Mouse (Mus musculus) hindbrain, embryonic 12.5 days (tissue): ENCODE measurements at regions not wholly inside any gene's neighbourhood (a gene's known extent, or its start where the extent isn't known, plus 50 kb on each side); places are given as distances from the start of the nearest gene placed in this dataset.
"Not testable (repeated sequence)": the region's sequence is repeated elsewhere in the genome, so short reads cannot be mapped to it uniquely, and the experiment has no call there.

ENCODE experiments used
- ATAC-seq: fragments of 200-750 bp; cut with Nextera tagmentation; 2 replicates; pipeline ENCODE4 v1.8.0; 2017; ENCODE audit warnings: moderate TSS enrichment; ENCODE audit not compliant: low FRiP score
- H3K27ac ChIP-seq: fragments of 300-500 bp; sonication (generic); 2 replicates; pipeline ENCODE4 v1.5.1; 2016; ENCODE audit warnings: mild to moderate bottlenecking
- H3K27me3 ChIP-seq: fragments of 300-500 bp; sonication (generic); 2 replicates; pipeline ENCODE4 v1.6.1; 2016; ENCODE audit warnings: mild to moderate bottlenecking
- H3K36me3 ChIP-seq: fragments of 300-500 bp; sonication (generic); 2 replicates; pipeline ENCODE4 v1.6.1; 2016; ENCODE audit warnings: mild to moderate bottlenecking
- H3K4me1 ChIP-seq: fragments of 300-500 bp; sonication (generic); 2 replicates; pipeline ENCODE4 v1.6.1; 2016
- H3K4me2 ChIP-seq: fragments of 300-500 bp; sonication (generic); replicated peaks from 2 replicates; pipeline ENCODE4 v1.6.1; 2016; ENCODE audit warnings: mild to moderate bottlenecking
- H3K4me3 ChIP-seq: fragments of 300-500 bp; sonication (generic); 2 replicates; pipeline ENCODE4 v1.5.1; 2016; ENCODE audit warnings: mild to moderate bottlenecking
- H3K9ac ChIP-seq: fragments of 300-500 bp; sonication (generic); 2 replicates; pipeline ENCODE4 v1.6.1; 2016; ENCODE audit warnings: mild to moderate bottlenecking, moderate library complexity
- H3K9me3 ChIP-seq: fragments of 300-500 bp; sonication (generic); replicated peaks from 2 replicates; pipeline ENCODE4 v1.6.1; 2016; ENCODE audit warnings: mild to moderate bottlenecking
- whole genome bisulfite sequencing: fragments of 180-500 bp; shearing (Covaris S2); methylation state at CpG from one replicate; pipeline ENCODE4 v1.1.7; 2016; 5-methylcytosine and 5-hydroxymethylcytosine counted together

DNA sequence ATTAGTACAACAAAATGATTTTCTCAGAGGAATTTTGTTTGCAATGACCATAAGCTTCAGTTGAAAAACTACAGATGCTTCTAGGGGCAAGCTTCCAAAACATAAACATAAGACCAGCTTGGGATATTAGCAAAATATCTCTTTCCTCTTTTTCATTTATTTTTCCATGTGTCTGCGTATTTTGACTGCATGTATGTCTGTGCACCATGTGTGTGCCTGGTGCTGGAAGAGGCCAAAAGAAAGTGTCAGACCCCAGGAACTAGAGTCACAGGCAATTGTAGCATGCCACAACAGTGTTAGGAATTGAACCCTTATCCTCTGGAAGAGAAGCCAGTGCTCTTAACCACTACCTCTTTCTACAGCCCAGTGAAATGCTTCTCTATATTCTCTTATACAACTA is 133.0 kb upstream of the Tet2 start:
- 75% methylated on average over 1 of the region's 1 CpGs for WGBS
- no peak overlapping the region for H3K27ac ChIP-seq
- no peaks in the 10 kb centered on the region for H3K9me3 ChIP-seq
- no peak overlapping the region for H3K4me2 ChIP-seq
- ATAC-seq, result no peak
- no peaks in the 10 kb centered on the region for H3K36me3 ChIP-seq
- no peak overlapping the region for H3K4me3 ChIP-seq
- H3K27me3 ChIP-seq, result no peaks in the 10 kb centered on the region
- H3K9ac ChIP-seq, result no peak overlapping the region
- H3K4me1 ChIP-seq, result no peaks in the 10 kb centered on the region

DNA sequence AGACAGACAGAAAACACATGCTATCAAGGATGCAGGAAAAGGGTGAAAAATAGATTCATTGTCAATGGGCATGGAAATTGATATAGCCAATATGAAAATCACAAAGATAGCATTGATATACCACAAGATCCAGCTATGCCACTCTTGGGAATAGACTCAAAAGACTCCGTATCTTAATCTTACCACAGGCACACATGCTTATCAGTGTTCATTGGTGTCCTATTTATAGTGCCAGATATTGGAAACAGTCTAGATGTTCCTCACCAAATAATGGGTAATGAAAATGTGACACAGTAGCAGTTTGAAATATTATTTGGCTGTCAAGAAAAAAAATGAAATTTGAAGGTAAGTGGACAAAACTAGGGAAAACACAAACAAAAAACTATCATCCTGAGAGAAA is 135.0 kb upstream of the Tet2 start:
- no peak overlapping the region for H3K4me3 ChIP-seq
- no peaks in the 10 kb centered on the region for H3K27me3 ChIP-seq
- no peak for ATAC-seq
- H3K36me3 ChIP-seq, result no peaks in the 10 kb centered on the region
- no peaks in the 10 kb centered on the region for H3K4me1 ChIP-seq
- H3K9me3 ChIP-seq, result no peaks in the 10 kb centered on the region
- no peak overlapping the region for H3K9ac ChIP-seq
- no peak overlapping the region for H3K4me2 ChIP-seq
- no peak overlapping the region for H3K27ac ChIP-seq
- WGBS, result 93% methylated on average over 1 of the region's 1 CpGs

- H3K27me3 ChIP-seq, result no peaks in the 10 kb centered on the region
- H3K4me2 ChIP-seq, result no peak overlapping the region
- H3K9ac ChIP-seq, result no peak overlapping the region
- no peak overlapping the region for H3K27ac ChIP-seq
- no peaks in the 10 kb centered on the region for H3K4me1 ChIP-seq
- WGBS, result 93% methylated on average over 2 of the region's 2 CpGs
- no peaks in the 10 kb centered on the region for H3K9me3 ChIP-seq
- H3K36me3 ChIP-seq, result no peaks in the 10 kb centered on the region
- no peak for ATAC-seq
- no peak overlapping the region for H3K4me3 ChIP-seq
Observed at GRCm38 (mm10) chr3:133680343-133680742, 135.4 kb upstream of the Tet2 start.

GRCm38 (mm10) chr3:133680805-133681204 is 135.9 kb upstream of the Tet2 start:
- WGBS, result 82% methylated on average over 3 of the region's 3 CpGs
- Histone ChIP-seq H3K27me3 (no peaks in the 10 kb centered on the region), H3K27ac (no peak overlapping the region), H3K4me2 (no peak overlapping the region), H3K4me1 (no peaks in the 10 kb centered on the region), H3K4me3 (no peak overlapping the region), H3K9ac (no peak overlapping the region), H3K36me3 (no peaks in the 10 kb centered on the region), H3K9me3 (no peaks in the 10 kb centered on the region)
- no peak for ATAC-seq

- no peaks in the 10 kb centered on the region for H3K9me3 ChIP-seq
- H3K4me3 ChIP-seq, result no peak overlapping the region
- no peak overlapping the region for H3K27ac ChIP-seq
- H3K9ac ChIP-seq, result no peak overlapping the region
- ATAC-seq, result no peak
- H3K27me3 ChIP-seq, result no peaks in the 10 kb centered on the region
- 82% methylated on average over 5 of the region's 5 CpGs for WGBS
- H3K4me2 ChIP-seq, result no peak overlapping the region
- H3K36me3 ChIP-seq, result no peaks in the 10 kb centered on the region
- no peaks in the 10 kb centered on the region for H3K4me1 ChIP-seq
Observed at GRCm38 (mm10) chr3:133684196-133684743, 139.3 kb upstream of the Tet2 start.

- no peaks in the 10 kb centered on the region for H3K4me1 ChIP-seq
- no peak overlapping the region for H3K4me3 ChIP-seq
- no peak for ATAC-seq
- H3K36me3 ChIP-seq, result no peaks in the 10 kb centered on the region
- no peak overlapping the region for H3K4me2 ChIP-seq
- WGBS, result 73% methylated on average over 3 of the region's 3 CpGs
- no peak overlapping the region for H3K27ac ChIP-seq
- no peak overlapping the region for H3K9ac ChIP-seq
- no peaks in the 10 kb centered on the region for H3K9me3 ChIP-seq
- no peaks in the 10 kb centered on the region for H3K27me3 ChIP-seq
Observed at GRCm38 (mm10) chr3:133684747-133685146, 139.8 kb upstream of the Tet2 start.

DNA sequence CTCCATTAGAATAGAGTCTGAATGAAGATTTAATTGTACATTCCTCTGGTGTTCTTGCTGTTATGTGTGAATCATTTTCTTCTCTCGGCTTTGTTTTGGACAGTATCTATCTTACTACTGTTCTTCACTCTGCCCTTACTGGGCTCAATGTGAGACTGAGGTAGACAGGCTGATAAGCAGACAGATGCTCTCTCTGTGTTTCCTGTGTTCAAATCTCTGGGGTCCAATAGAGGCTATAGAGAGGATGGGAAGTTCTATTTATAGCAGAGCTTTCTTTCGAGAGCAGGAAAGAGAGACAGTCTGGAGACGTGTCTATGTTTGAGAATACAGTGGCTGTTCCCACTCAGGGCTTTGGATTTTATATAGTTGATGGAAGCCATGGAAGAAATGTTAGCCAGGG is 140.5 kb upstream of the Tet2 start:
- no peak overlapping the region for H3K4me2 ChIP-seq
- H3K27ac ChIP-seq, result no peak overlapping the region
- no peak overlapping the region for H3K9ac ChIP-seq
- WGBS, result 73% methylated on average over 3 of the region's 3 CpGs
- H3K36me3 ChIP-seq, result no peaks in the 10 kb centered on the region
- H3K4me3 ChIP-seq, result no peak overlapping the region
- no peaks in the 10 kb centered on the region for H3K4me1 ChIP-seq
- ATAC-seq, result no peak
- no peaks in the 10 kb centered on the region for H3K27me3 ChIP-seq
- no peaks in the 10 kb centered on the region for H3K9me3 ChIP-seq

GRCm38 (mm10) chr3:133694057-133694456 is 149.1 kb upstream of the Tet2 start:
- WGBS, result 53% methylated on average over 4 of the region's 4 CpGs

DNA sequence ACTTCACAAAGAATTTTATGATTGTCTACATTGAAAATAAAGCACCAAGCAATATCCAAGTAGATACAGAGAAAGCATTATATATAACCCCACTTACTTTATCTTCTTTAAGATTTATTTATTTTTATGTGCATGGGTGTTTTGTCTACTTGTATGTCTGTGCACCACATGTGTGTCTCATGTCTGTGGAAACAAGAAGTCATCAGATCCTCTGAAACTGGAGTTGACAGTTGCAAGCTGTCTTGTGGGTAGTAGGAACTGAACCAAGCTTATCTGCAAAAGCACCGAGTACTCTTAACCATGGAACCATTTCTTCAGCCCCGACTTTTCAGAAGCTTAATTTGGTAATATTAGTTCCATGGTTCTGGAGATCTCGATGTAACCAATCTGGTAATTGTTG is 151.2 kb upstream of the Tet2 start:
- no peaks in the 10 kb centered on the region for H3K27me3 ChIP-seq
- no peaks in the 10 kb centered on the region for H3K36me3 ChIP-seq
- no peak overlapping the region for H3K4me2 ChIP-seq
- WGBS, result 88% methylated on average over 3 of the region's 3 CpGs
- ATAC-seq, result no peak
- H3K27ac ChIP-seq, result no peak overlapping the region
- no peak overlapping the region for H3K9ac ChIP-seq
- H3K9me3 ChIP-seq, result no peaks in the 10 kb centered on the region
- H3K4me3 ChIP-seq, result no peak overlapping the region
- H3K4me1 ChIP-seq, result no peaks in the 10 kb centered on the region

More at GRCm38 (mm10) chr3:133694057-133694456, 149.1 kb upstream of the Tet2 start:
- Histone ChIP-seq H3K9me3 (no peaks in the 10 kb centered on the region), H3K27ac (no peak overlapping the region), H3K9ac (no peak overlapping the region), H3K36me3 (no peaks in the 10 kb centered on the region), H3K4me2 (no peak overlapping the region), H3K27me3 (no peaks in the 10 kb centered on the region), H3K4me3 (no peak overlapping the region), H3K4me1 (no peaks in the 10 kb centered on the region)
- no peak for ATAC-seq

DNA sequence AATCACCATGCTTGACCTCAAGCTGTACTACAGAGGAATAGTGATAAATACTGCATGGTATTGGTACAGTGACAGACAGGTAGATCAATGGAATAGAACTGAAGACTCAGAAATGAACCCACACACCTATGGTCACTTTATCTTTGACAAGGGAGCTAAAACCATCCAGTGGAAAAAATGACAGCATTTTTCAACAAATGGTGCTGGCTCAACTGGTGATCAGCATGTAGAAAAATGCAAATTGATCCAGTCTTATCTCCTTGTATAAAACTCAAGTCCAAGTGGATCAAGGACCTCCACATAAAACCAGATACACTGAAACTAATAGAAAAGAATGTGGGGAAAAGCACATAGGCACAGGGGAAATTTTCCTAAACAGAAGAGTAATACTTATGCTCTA is 159.9 kb upstream of the Tet2 start:
- not testable (repeated sequence) for H3K4me1 ChIP-seq, H3K4me3 ChIP-seq, ATAC-seq, H3K27ac ChIP-seq, H3K36me3 ChIP-seq, H3K9ac ChIP-seq, H3K27me3 ChIP-seq, H3K9me3 ChIP-seq, H3K4me2 ChIP-seq

DNA sequence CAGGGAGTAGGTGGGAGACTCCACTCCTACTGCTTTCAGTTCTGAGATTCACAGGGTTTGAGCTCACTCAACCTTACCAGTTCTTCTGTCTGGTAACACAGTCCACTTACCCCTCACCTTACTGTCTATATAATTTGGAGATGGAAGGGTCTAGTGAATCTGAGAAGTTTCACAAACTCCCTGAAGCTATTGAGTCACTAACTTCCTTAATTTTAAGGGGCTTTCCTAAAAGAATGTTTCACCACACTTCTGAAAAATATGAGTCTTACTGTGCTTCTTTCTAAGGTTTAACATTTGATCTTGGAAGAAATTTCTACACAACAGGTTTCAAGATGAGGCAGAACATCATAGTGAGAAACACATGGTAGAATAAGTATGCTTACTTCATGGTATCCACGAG is 166.6 kb upstream of the Tet2 start:
- H3K4me2 ChIP-seq, result no peak overlapping the region

GRCm38 (mm10) chr3:133722550-133723290 is 177.8 kb upstream of the Tet2 start:
- no peak overlapping the region for H3K27ac ChIP-seq
- H3K36me3 ChIP-seq, result no peaks in the 10 kb centered on the region
- 85% methylated on average over 3 of the region's 3 CpGs for WGBS
- no peaks in the 10 kb centered on the region for H3K4me1 ChIP-seq
- no peak overlapping the region for H3K9ac ChIP-seq
- ATAC-seq, result no peak
- no peaks in the 10 kb centered on the region for H3K27me3 ChIP-seq
- no peaks in the 10 kb centered on the region for H3K9me3 ChIP-seq
- H3K4me2 ChIP-seq, result no peak overlapping the region
- H3K4me3 ChIP-seq, result no peak overlapping the region

More for the DNA sequence above, 166.6 kb upstream of the Tet2 start:
- Histone ChIP-seq H3K27ac (no peak overlapping the region), H3K27me3 (no peaks in the 10 kb centered on the region), H3K4me1 (no peaks in the 10 kb centered on the region), H3K9me3 (no peaks in the 10 kb centered on the region), H3K36me3 (no peaks in the 10 kb centered on the region), H3K4me3 (no peak overlapping the region), H3K9ac (no peak overlapping the region)
- ATAC-seq, result no peak
- WGBS, result 87% methylated on average over 1 of the region's 1 CpGs

- Histone ChIP-seq H3K9ac (no peak overlapping the region), H3K36me3 (no peaks in the 10 kb centered on the region), H3K27ac (no peak overlapping the region), H3K4me1 (no peaks in the 10 kb centered on the region), H3K27me3 (no peaks in the 10 kb centered on the region), H3K4me3 (no peak overlapping the region), H3K9me3 (no peaks in the 10 kb centered on the region), H3K4me2 (no peak overlapping the region)
- ATAC-seq, result no peak
- WGBS, result 85% methylated on average over 6 of the region's 6 CpGs
Observed at GRCm38 (mm10) chr3:133726831-133727230, 181.9 kb upstream of the Tet2 start.
